Mouse (Mus musculus): ENCODE measurements around the gene Daglb.

Gene Daglb

DNA sequence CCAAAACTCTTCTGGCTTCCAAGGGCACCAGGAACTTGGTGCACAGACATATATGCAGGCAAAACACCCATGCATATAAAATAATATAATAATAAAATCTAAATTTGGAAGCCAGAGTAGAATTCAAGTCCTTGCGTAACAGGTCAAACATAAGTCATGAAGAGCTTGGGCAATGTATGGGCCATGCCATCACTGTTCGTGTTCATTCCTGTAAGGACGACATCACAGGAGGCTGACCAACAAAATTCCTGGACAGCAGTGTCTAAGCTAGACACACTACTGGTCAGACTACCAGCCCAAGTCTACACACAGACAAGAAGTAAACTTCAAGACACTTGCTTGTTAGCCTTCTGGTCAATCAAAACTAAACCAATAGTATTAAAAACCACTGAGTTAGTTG is 58.5 kb downstream of the Daglb start:
- DNase-seq = no peak

DNA sequence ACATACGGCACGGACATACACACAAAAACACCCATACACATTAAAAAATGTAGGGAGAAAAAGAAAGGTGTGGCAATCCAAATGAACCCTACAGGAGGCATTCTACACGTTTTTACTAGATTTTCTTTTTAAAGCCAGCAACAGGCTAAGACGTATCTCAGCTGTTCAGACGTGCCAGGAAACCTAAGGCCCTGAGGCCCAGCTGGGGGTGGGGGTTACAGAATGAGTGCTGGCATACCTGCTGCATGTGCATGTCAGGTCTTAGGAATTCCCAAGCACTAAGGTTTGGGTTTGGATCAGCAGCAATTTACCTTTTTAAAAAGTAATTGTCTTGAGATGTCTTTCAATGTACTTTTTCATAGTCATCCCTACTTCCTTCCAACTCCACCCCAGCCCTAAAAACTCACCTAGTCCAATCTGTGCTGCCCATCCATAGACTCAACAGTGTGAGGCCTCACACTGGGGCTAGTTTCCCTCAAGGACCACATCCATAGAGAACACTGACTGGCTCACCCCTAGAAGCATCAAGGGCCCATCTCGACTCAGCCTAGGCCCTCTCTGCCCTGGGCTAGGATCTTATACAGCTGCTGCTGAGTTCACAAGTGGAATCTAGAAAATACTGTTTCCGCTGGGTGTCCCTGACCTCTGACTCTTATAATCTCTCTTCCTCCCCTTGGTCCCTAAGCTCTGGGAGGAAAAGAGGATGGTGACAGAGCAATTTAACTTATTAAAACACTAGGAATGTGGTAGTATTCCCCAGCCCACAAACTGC is 61.3 kb downstream of the Daglb start:
- no peak for DNase-seq

- no peak for DNase-seq
Measured at GRCm38 (mm10) chr5:143526698-143527331, 62.4 kb downstream of the Daglb start.

GRCm38 (mm10) chr5:143527486-143528307 is 63.3 kb downstream of the Daglb start, which contains the start of gene Rac1:
TSS of gene Rac1 (minus strand) at chr5:143528036.
- DNase-seq = peak; percentile 95 to 98

GRCm38 (mm10) chr5:143528308-143528683 is 63.9 kb downstream of the Daglb start:
- DNase-seq = no peak

DNA sequence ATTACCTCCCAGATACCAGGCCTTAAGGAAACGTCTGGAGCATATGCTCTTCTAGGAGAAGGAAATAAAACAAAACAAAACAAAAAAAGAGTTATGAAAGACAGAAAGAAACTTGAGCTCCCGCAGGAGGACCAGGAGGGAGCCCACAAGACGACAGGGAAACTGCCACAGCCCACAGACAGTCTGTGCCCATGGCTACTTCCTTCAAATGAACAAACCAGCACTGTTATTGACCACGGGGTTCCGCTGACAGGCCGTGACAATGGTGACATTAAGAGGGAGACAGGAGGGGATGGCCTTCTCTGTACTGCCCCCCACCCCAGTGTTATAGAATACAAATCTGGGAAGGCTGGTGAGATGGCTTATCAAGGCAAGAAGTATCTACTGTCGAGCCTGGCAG is 66.3 kb downstream of the Daglb start:
- DNase-seq = no peak

DNA sequence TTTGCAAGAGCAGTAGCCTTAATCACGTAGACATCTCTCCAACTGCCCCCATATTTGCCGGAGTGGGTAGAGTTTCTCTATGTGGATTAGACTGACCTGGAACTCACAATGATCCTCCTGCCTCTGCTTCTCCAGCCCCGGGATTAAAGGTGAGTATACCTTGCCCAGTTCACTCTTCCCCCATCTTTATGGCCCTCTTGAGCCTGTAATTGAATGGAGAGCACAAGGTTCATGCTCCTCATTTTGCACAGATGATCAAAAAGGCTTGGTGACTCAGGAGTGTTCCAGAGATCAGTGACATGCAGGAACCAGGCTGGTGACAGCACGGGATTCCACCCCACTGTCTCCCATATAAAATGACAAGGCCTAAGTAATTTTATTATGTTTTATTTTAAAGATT is 70.5 kb downstream of the Daglb start:
- no peak for DNase-seq

GRCm38 (mm10) chr5:143537022-143537421 is 72.6 kb downstream of the Daglb start:
- no peak for DNase-seq

- DNase-seq = no peak
Measured at GRCm38 (mm10) chr5:143539111-143539510, 74.7 kb downstream of the Daglb start.

- peak; percentile 64 to 81 for DNase-seq
Measured at GRCm38 (mm10) chr5:143547384-143547783, 83.0 kb downstream of the Daglb start.

DNA sequence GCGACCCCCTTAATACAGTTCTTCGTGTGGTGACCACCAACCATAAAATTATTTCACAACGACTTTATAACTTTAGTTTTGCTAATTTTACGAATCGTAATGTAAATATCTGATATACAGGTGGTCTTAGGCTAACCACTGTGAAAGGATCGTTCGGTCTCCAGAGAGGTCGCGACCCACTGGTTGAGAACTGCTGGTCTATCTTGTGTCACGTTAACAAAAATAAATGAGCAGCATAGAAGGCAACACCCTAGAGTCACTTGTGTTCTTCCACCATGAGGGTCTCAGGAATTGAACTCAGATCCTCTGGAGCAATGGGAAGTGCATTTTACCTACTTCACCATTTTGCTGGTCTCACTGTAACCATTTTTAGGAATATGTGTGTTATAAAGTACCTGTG is 83.5 kb downstream of the Daglb start:
- DNase-seq = no peak

DNA sequence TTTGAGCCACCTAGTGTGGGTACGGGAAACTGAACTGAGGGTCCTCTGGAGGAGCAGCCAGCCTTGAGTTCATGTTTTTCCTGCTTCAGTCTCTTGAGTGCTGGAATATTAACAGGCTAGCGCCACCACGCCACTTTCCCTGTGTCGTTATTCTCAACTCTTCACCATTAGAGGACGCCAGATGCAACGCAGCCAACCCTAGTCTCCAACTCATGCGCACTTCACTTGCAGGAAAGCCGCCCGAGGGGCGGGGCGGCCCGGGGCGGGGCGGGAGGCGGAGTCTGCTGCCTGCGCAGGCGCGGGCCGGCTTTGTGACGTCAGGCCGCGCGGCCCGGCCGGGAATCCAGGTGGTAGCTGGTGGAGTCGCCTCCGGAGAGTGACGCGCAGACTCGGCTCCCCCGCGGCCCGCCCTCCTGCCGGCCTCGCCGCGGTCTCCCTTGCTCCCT is 84.0 kb downstream of the Daglb start:
- DNase-seq = peak; percentile 93 to 98

GRCm38 (mm10) chr5:143548922-143549321 is 84.5 kb downstream of the Daglb start:
- DNase-seq = peak in 1 of 2 experiments; percentile 32

- DNase-seq = peak in 1 of 2 experiments; percentile 24
Measured at GRCm38 (mm10) chr5:143552911-143553310, 88.5 kb downstream of the Daglb start.

GRCm38 (mm10) chr5:143555233-143555632 is 90.8 kb downstream of the Daglb start:
- no peak for DNase-seq

Measured in cerebellum, adult 18-20 months (tissue).